Mouse (Mus musculus) forebrain, embryonic 15.5 days (tissue): ENCODE data around the gene Parp6. TPM values are rescaled to one million over a fixed set of nuclear protein-coding genes. Genes with fewer than 3 reads are reported as not detected.

Experiments used
- ATAC-seq: fragments of 200-750 bp; cut with Nextera tagmentation; replicated peaks from 2 replicates; pipeline ENCODE4 v1.8.0; 2017; ENCODE audit warnings: mild to moderate bottlenecking, moderate TSS enrichment, moderate library complexity
- H3K27ac ChIP-seq: fragments of 300-500 bp; sonication (generic); replicated peaks from 2 replicates; pipeline ENCODE4 v1.5.1; 2015; ENCODE audit warnings: mild to moderate bottlenecking, inconsistent platforms
- H3K27me3 ChIP-seq: fragments of 300-500 bp; sonication (generic); 2 replicates; pipeline ENCODE4 v1.6.1; 2015; ENCODE audit warnings: inconsistent platforms
- H3K36me3 ChIP-seq: fragments of 300-500 bp; sonication (generic); 2 replicates; pipeline ENCODE4 v1.6.1; 2015; ENCODE audit warnings: mild to moderate bottlenecking, inconsistent platforms
- H3K4me1 ChIP-seq: fragments of 300-500 bp; sonication (generic); 2 replicates; pipeline ENCODE4 v1.6.1; 2015; ENCODE audit warnings: inconsistent platforms
- H3K4me2 ChIP-seq: fragments of 300-500 bp; sonication (generic); replicated peaks from 2 replicates; pipeline ENCODE4 v1.6.1; 2015; ENCODE audit warnings: mild to moderate bottlenecking, inconsistent platforms
- H3K4me3 ChIP-seq: fragments of 300-500 bp; sonication (generic); 2 replicates; pipeline ENCODE4 v1.5.1; 2015; ENCODE audit warnings: mild to moderate bottlenecking, inconsistent platforms
- H3K9ac ChIP-seq: fragments of 300-500 bp; sonication (generic); replicated peaks from 2 replicates; pipeline ENCODE4 v1.6.1; 2015; ENCODE audit warnings: mild to moderate bottlenecking, inconsistent platforms
- H3K9me3 ChIP-seq: fragments of 300-500 bp; sonication (generic); 2 replicates; pipeline ENCODE4 v1.6.1; 2016; ENCODE audit warnings: inconsistent platforms
- WGBS: fragments of 180-500 bp; shearing (Covaris S2); methylation state at CpG from one replicate; pipeline ENCODE4 v1.1.7; 2015; ENCODE audit warnings: mixed read lengths; 5-methylcytosine and 5-hydroxymethylcytosine counted together
- polyA plus RNA-seq: library from polyadenylated mRNA; unstranded; fragments of >200 nt; fragmentation: Nextera tagmentation; extraction: Ambion mirVana; gene quantifications from 2 replicates; pipeline ENCODE4 v1.2.1, GENCODE M21; 2015

Parp6 gene
- polyA plus RNA-seq = 188 and 191 TPM in 2 replicates

GRCm38 (mm10) chr9:59616622-59617306, at the start of gene Parp6:
Gene Parp6, plus strand, starts transcription at chr9:59617284.
- 1% methylated on average over 23 of the region's 36 CpGs for WGBS
- ATAC-seq = peak; percentile 98
- H3K4me2 ChIP-seq = peak within 1 kb of the TSS; percentile 61
- peak within 1 kb of the TSS; percentile 95 for H3K27ac ChIP-seq
- peak within 1 kb of the TSS; percentile 95 for H3K4me3 ChIP-seq
- H3K9me3 ChIP-seq = no peaks in the 10 kb centered on the region
- H3K36me3 ChIP-seq = 0 out of 2 replicates have a peak, but pooled peaks cover under 1% of the 10 kb centered on the region
- no peaks in the 10 kb centered on the region for H3K27me3 ChIP-seq
- peak within 1 kb of the TSS; percentile 90 for H3K9ac ChIP-seq
- H3K4me1 ChIP-seq = peaks cover 27% of the 10 kb centered on the region

- no peaks in the 10 kb centered on the region for H3K36me3 ChIP-seq
- ATAC-seq = no peak
- peaks cover under 1% of the 10 kb centered on the region; the same call in 1 of the 2 replicates for H3K4me1 ChIP-seq
- no peak overlapping the region for H3K9ac ChIP-seq
- H3K27me3 ChIP-seq = peaks cover 9% of the 10 kb centered on the region; the same call in 1 of the 2 replicates
- no peak overlapping the region for H3K4me3 ChIP-seq
- no peak overlapping the region for H3K27ac ChIP-seq
- no peaks in the 10 kb centered on the region for H3K9me3 ChIP-seq
- H3K4me2 ChIP-seq = no peak overlapping the region
- WGBS = 77% methylated on average over 2 of the region's 2 CpGs
Observed at GRCm38 (mm10) chr9:59571852-59572251, 45.2 kb upstream of the Parp6 start.

- Histone ChIP-seq H3K36me3 (no peaks in the 10 kb centered on the region), H3K9me3 (no peaks in the 10 kb centered on the region), H3K27ac (0 out of 2 replicates have a peak overlapping the region, but pooled peaks have one; percentile 24), H3K4me2 (peak overlapping the region; percentile 79), H3K4me3 (peak overlapping the region; percentile 56), H3K27me3 (peaks cover 12% of the 10 kb centered on the region; the same call in 1 of the 2 replicates), H3K4me1 (peaks cover 14% of the 10 kb centered on the region), H3K9ac (peak overlapping the region; percentile 36; the same call in 1 of the 2 replicates)
- no peak for ATAC-seq
- WGBS = 11% methylated on average over 13 of the region's 13 CpGs
Observed at GRCm38 (mm10) chr9:59577401-59577800, 39.7 kb upstream of the Parp6 start.

GRCm38 (mm10) chr9:59577844-59578504, 39.1 kb upstream of the Parp6 start, which contains the start of gene Celf6:
Gene Celf6, plus strand, starts transcription at chr9:59577917.
- WGBS = under 1% methylated on average over 51 of the region's 61 CpGs
- peaks cover 12% of the 10 kb centered on the region; the same call in 1 of the 2 replicates for H3K27me3 ChIP-seq
- H3K4me2 ChIP-seq = peak within 1 kb of the TSS; percentile 79
- peak within 1 kb of the TSS; percentile 56 for H3K4me3 ChIP-seq
- ATAC-seq = peak; percentile 97
- H3K36me3 ChIP-seq = no peaks in the 10 kb centered on the region
- H3K27ac ChIP-seq = peak within 1 kb of the TSS; percentile 31; the same call in 1 of the 2 replicates
- no peaks in the 10 kb centered on the region for H3K9me3 ChIP-seq
- peak within 1 kb of the TSS; percentile 57 for H3K9ac ChIP-seq
- H3K4me1 ChIP-seq = peaks cover 14% of the 10 kb centered on the region

GRCm38 (mm10) chr9:59578505-59578867, 38.6 kb upstream of the Parp6 start:
- H3K4me1 ChIP-seq = peaks cover 14% of the 10 kb centered on the region
- peaks cover 12% of the 10 kb centered on the region; the same call in 1 of the 2 replicates for H3K27me3 ChIP-seq
- no peaks in the 10 kb centered on the region for H3K9me3 ChIP-seq
- ATAC-seq = no peak; the same call in 1 of the 2 replicates
- peak overlapping the region; percentile 31; the same call in 1 of the 2 replicates for H3K27ac ChIP-seq
- peak overlapping the region; percentile 79 for H3K4me2 ChIP-seq
- peak overlapping the region; percentile 57 for H3K9ac ChIP-seq
- H3K4me3 ChIP-seq = peak overlapping the region; percentile 56
- 0% methylated on average over 20 of the region's 20 CpGs for WGBS
- no peaks in the 10 kb centered on the region for H3K36me3 ChIP-seq

GRCm38 (mm10) chr9:59584871-59585308, 32.2 kb upstream of the Parp6 start:
- Histone ChIP-seq H3K4me3 (peak overlapping the region; percentile 10; the same call in 1 of the 2 replicates), H3K4me1 (peaks cover 32% of the 10 kb centered on the region), H3K9ac (no peak overlapping the region; the same call in 1 of the 2 replicates), H3K9me3 (no peaks in the 10 kb centered on the region), H3K36me3 (no peaks in the 10 kb centered on the region), H3K27me3 (0 out of 2 replicates have a peak, but pooled peaks cover 3% of the 10 kb centered on the region), H3K27ac (no peak overlapping the region), H3K4me2 (peak overlapping the region; percentile 35)
- 5% methylated on average over 13 of the region's 13 CpGs for WGBS
- ATAC-seq = peak; percentile 65; the same call in 1 of the 2 replicates

GRCm38 (mm10) chr9:59588252-59588651, 28.8 kb upstream of the Parp6 start:
- Histone ChIP-seq H3K4me3 (peak overlapping the region; percentile 28; the same call in 1 of the 2 replicates), H3K9ac (peak overlapping the region; percentile 20; the same call in 1 of the 2 replicates)
- 31% methylated on average over 5 of the region's 5 CpGs for WGBS

GRCm38 (mm10) chr9:59588710-59589671, 28.1 kb upstream of the Parp6 start:
- ATAC-seq = peak; percentile 90
- Histone ChIP-seq H3K9me3 (no peaks in the 10 kb centered on the region), H3K9ac (peak overlapping the region; percentile 20), H3K27me3 (0 out of 2 replicates have a peak, but pooled peaks cover 3% of the 10 kb centered on the region), H3K36me3 (no peaks in the 10 kb centered on the region), H3K4me1 (peaks cover 37% of the 10 kb centered on the region), H3K4me2 (peak overlapping the region; percentile 52), H3K27ac (peak overlapping the region; percentile 89), H3K4me3 (peak overlapping the region; percentile 28)
- 18% methylated on average over 12 of the region's 12 CpGs for WGBS

More at GRCm38 (mm10) chr9:59588252-59588651, 28.8 kb upstream of the Parp6 start:
- Histone ChIP-seq H3K36me3 (no peaks in the 10 kb centered on the region), H3K4me1 (peaks cover 37% of the 10 kb centered on the region), H3K4me2 (peak overlapping the region; percentile 52), H3K9me3 (no peaks in the 10 kb centered on the region), H3K27ac (peak overlapping the region; percentile 89), H3K27me3 (0 out of 2 replicates have a peak, but pooled peaks cover 3% of the 10 kb centered on the region)
- ATAC-seq = peak; percentile 36; the same call in 1 of the 2 replicates

GRCm38 (mm10) chr9:59589703-59590439, 27.2 kb upstream of the Parp6 start:
- H3K9ac ChIP-seq = no peak overlapping the region
- H3K4me1 ChIP-seq = peaks cover 32% of the 10 kb centered on the region
- no peaks in the 10 kb centered on the region for H3K36me3 ChIP-seq
- H3K27ac ChIP-seq = peak overlapping the region; percentile 89
- 0 out of 2 replicates have a peak, but pooled peaks cover 3% of the 10 kb centered on the region for H3K27me3 ChIP-seq
- no peaks in the 10 kb centered on the region for H3K9me3 ChIP-seq
- H3K4me2 ChIP-seq = peak overlapping the region; percentile 52
- WGBS = 76% methylated on average over 10 of the region's 10 CpGs
- ATAC-seq = no peak
- H3K4me3 ChIP-seq = 0 out of 2 replicates have a peak overlapping the region, but pooled peaks have one; percentile 28

GRCm38 (mm10) chr9:59601661-59602060, 15.4 kb upstream of the Parp6 start:
- WGBS = 80% methylated on average over 8 of the region's 8 CpGs
- H3K27ac ChIP-seq = no peak overlapping the region
- no peaks in the 10 kb centered on the region; the same call in 1 of the 2 replicates for H3K36me3 ChIP-seq
- H3K27me3 ChIP-seq = no peaks in the 10 kb centered on the region
- no peaks in the 10 kb centered on the region for H3K9me3 ChIP-seq
- ATAC-seq = no peak
- H3K4me1 ChIP-seq = no peaks in the 10 kb centered on the region
- H3K4me2 ChIP-seq = no peak overlapping the region
- no peak overlapping the region for H3K9ac ChIP-seq
- no peak overlapping the region for H3K4me3 ChIP-seq
